Mouse (Mus musculus) hindbrain, embryonic 12.5 days (tissue): Measurements from ENCODE around the gene Ston1. TPM values are rescaled to one million over a fixed set of nuclear protein-coding genes. Genes with fewer than 3 reads are reported as not detected.

Source experiments
- ATAC-seq: fragments of 200-750 bp; cut with Nextera tagmentation; 2 replicates; pipeline ENCODE4 v1.8.0; 2017; ENCODE audit warnings: moderate TSS enrichment; ENCODE audit not compliant: low FRiP score
- H3K27ac ChIP-seq: fragments of 300-500 bp; sonication (generic); 2 replicates; pipeline ENCODE4 v1.5.1; 2016; ENCODE audit warnings: mild to moderate bottlenecking
- H3K27me3 ChIP-seq: fragments of 300-500 bp; sonication (generic); 2 replicates; pipeline ENCODE4 v1.6.1; 2016; ENCODE audit warnings: mild to moderate bottlenecking
- H3K36me3 ChIP-seq: fragments of 300-500 bp; sonication (generic); 2 replicates; pipeline ENCODE4 v1.6.1; 2016; ENCODE audit warnings: mild to moderate bottlenecking
- H3K4me1 ChIP-seq: fragments of 300-500 bp; sonication (generic); 2 replicates; pipeline ENCODE4 v1.6.1; 2016
- H3K4me2 ChIP-seq: fragments of 300-500 bp; sonication (generic); replicated peaks from 2 replicates; pipeline ENCODE4 v1.6.1; 2016; ENCODE audit warnings: mild to moderate bottlenecking
- H3K4me3 ChIP-seq: fragments of 300-500 bp; sonication (generic); 2 replicates; pipeline ENCODE4 v1.5.1; 2016; ENCODE audit warnings: mild to moderate bottlenecking
- H3K9ac ChIP-seq: fragments of 300-500 bp; sonication (generic); 2 replicates; pipeline ENCODE4 v1.6.1; 2016; ENCODE audit warnings: mild to moderate bottlenecking, moderate library complexity
- H3K9me3 ChIP-seq: fragments of 300-500 bp; sonication (generic); replicated peaks from 2 replicates; pipeline ENCODE4 v1.6.1; 2016; ENCODE audit warnings: mild to moderate bottlenecking
- WGBS: fragments of 180-500 bp; shearing (Covaris S2); methylation state at CpG from one replicate; pipeline ENCODE4 v1.1.7; 2016; 5-methylcytosine and 5-hydroxymethylcytosine counted together
- polyA plus RNA-seq: library from polyadenylated mRNA; unstranded; fragments of >200 nt; fragmentation: Nextera tagmentation; extraction: Ambion mirVana; gene quantifications from 2 replicates; pipeline ENCODE4 v1.2.1, GENCODE M21; 2016

Gene Ston1
- polyA plus RNA-seq, 1 experiment from 2014 or later = 3.4 TPM

DNA sequence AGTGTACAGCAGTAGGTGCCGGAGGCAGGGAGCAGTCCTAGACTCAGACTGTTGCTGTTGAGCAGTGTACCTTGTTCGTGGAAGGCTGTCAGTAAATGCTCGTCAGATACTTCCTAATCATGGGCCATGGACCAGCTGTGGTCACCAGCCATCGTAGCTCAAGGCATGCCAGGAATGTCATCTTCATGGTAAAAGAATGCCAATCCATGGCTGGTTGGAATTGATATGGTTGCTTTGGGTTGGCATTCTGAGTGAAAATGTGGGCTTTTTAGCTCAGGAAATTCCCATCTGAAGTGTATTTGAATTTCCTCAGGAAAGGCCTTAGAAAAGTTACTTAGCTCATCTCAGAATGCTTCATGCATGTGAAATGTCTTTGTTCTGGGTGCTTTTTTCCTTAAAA, 2.4 kb upstream of the Ston1 start:
- Histone ChIP-seq H3K4me2 (no peak overlapping the region), H3K4me3 (no peak overlapping the region), H3K9me3 (no peaks in the 10 kb centered on the region), H3K36me3 (no peaks in the 10 kb centered on the region), H3K27me3 (no peaks in the 10 kb centered on the region), H3K27ac (no peak overlapping the region), H3K4me1 (peaks cover 16% of the 10 kb centered on the region), H3K9ac (no peak overlapping the region)
- 86% methylated on average over 4 of the region's 4 CpGs for WGBS
- ATAC-seq = no peak

DNA sequence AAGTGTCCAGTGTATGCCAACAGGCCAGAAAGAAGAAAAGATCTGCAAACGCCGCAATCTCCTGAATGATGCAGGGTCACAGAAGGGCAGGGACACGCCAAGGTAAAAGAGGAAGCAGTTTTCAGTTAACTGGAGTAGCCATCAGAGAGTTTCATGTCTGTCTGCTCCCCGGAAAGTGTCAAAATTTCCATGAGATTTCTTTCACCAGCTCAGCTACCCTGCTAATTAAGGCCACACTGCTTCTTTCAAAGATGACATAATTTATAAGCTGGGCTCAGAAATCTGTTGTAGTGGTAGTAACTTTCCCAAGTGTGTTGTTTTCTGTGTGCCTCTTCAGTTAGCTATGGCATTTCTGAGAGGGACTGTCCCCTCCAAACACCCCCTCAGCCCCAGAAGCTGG, 1.4 kb upstream of the Ston1 start:
- peaks cover 16% of the 10 kb centered on the region for H3K4me1 ChIP-seq
- WGBS = 75% methylated on average over 4 of the region's 4 CpGs

DNA sequence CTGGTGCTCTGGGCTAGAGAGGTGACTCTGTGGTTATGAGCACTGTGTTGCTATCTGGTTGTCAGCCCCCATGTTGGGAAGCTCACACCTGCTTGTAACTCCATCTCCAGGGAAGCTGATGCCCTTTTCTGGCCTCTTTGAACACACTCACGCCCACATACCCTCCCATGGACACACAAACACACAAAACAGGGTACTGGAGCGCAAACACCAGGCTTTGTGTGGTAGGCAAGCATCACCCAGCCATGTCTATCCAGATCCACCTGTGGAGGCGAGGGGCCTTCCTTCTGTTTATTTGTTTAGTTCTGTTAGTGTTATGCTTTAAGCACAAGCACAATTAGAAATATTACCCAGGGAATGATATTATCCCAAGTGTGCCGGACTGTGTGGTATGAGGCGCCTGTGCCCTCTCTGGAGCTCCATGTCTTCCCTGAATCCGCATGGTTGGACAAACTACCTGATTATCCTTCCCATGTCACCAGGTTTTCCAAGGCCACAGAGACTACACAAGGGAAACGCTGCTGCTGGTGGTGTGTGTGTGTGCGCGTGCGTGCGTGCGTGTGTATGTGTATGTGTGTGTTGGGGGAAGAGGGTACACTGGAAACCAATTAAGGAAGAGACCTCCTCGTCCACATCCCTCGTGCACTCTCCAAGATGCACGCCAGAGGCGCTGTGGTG, 801 bp upstream of the Ston1 start:
- Histone ChIP-seq H3K9me3 (no peaks in the 10 kb centered on the region), H3K27me3 (no peaks in the 10 kb centered on the region), H3K4me1 (peaks cover 16% of the 10 kb centered on the region), H3K4me2 (peak overlapping the region; percentile 74), H3K36me3 (no peaks in the 10 kb centered on the region), H3K9ac (peak overlapping the region; percentile 62), H3K27ac (no peak overlapping the region; the same call in 1 of the 2 replicates), H3K4me3 (peak overlapping the region; percentile 49)
- ATAC-seq = peak; percentile 15; the same call in 1 of the 2 replicates
- 26% methylated on average over 16 of the region's 16 CpGs for WGBS

More for the DNA sequence above, 1.4 kb upstream of the Ston1 start:
- Histone ChIP-seq H3K27me3 (no peaks in the 10 kb centered on the region), H3K27ac (no peak overlapping the region), H3K4me3 (no peak overlapping the region), H3K36me3 (no peaks in the 10 kb centered on the region), H3K9ac (no peak overlapping the region), H3K9me3 (no peaks in the 10 kb centered on the region), H3K4me2 (no peak overlapping the region)
- no peak for ATAC-seq

DNA sequence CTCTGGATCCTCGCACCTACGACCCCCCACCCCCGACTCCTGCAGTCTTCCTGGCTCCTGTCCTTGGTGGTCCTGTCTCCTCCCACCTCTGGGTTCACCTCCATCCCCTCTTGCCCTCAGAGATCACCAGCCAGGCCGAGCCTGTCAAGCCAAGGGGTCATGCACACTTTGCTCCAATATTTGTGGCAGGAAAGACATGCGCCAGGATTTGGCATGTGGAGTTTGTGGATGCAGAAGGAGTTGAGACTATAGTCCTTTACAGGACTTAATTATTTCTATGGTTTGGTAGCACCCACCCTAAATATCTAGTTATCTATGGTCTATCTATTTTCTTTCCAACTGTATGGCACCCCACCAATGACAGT, 554 bp downstream of the Ston1 start:
- 6% methylated on average over 5 of the region's 5 CpGs for WGBS
- H3K4me1 ChIP-seq = peaks cover 16% of the 10 kb centered on the region
- peak overlapping the region; percentile 62 for H3K9ac ChIP-seq
- H3K27ac ChIP-seq = no peak overlapping the region
- peak overlapping the region; percentile 49 for H3K4me3 ChIP-seq
- no peak for ATAC-seq
- no peaks in the 10 kb centered on the region for H3K9me3 ChIP-seq
- no peaks in the 10 kb centered on the region for H3K27me3 ChIP-seq
- no peaks in the 10 kb centered on the region for H3K36me3 ChIP-seq
- H3K4me2 ChIP-seq = peak overlapping the region; percentile 74

DNA sequence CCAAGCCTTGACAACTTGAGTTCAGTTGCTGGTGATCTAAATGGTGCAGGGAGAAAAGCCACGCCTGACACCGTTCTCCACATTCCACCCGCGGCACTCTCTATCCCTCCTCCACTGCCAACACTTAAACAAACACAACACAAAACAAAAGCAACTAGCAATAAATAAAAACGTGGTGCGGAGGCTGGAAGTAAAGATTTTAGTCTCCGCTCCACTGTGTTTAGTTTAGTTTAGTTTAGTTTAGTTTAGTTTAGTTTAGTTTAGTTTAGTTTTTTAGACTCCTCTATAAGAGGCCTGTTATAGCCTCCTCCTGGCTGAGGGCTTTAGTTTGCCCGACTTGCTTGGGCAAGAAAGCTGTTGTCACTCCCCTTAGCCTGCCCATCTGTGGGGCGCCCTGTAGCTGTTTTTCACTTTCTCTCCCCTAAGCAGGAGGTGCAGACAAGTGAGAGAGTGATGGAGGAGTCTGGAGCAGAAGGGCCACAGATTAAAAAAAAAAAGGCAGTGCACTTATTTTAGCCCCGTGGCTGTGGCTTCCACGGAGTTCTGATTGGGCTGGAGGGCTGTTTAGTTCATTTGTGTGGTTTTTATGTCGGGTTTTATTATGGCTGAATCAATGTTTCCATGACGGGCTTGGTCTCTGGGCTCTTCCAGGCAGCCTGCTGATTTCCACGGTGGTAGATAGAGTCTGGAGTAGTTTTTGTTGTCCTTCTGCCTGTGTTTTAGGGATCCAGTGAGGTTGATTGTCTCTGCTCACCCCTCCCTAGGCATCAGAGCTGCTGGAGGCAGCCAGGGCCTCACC, 1.3 kb downstream of the Ston1 start:
- WGBS = 15% methylated on average over 14 of the region's 14 CpGs
- Histone ChIP-seq H3K9me3 (no peaks in the 10 kb centered on the region), H3K36me3 (no peaks in the 10 kb centered on the region), H3K27me3 (no peaks in the 10 kb centered on the region), H3K9ac (no peak overlapping the region), H3K27ac (no peak overlapping the region), H3K4me3 (0 out of 2 replicates have a peak overlapping the region, but pooled peaks have one; percentile 8), H3K4me2 (peak overlapping the region; percentile 74), H3K4me1 (peaks cover 16% of the 10 kb centered on the region)
- no peak for ATAC-seq

DNA sequence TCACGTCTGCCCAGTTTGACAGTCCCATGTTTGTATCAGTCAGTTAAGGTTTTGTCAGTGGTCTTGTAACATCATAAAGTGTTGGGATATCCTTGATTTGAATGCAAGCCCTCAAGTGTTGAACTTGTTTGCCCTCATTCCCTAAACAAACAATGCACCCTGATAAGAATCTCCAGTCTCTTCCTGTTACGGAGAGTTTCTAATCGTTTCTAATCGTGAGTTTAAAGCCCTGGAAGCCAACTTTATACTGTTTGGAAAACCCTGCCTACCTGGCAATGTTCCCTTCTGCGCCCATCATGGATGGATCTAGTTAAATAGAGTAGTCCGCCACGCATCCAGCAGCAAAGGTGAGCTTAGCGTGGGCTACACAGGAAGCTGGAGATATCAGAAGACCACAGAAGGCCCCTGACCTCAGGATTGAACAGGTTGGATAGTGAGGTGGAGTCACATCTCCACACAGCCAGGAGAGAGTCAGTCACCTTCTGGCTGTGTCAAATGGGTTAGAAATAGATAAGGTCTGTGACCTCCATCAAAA, 3.1 kb downstream of the Ston1 start:
- Histone ChIP-seq H3K27me3 (no peaks in the 10 kb centered on the region), H3K4me3 (no peak overlapping the region), H3K36me3 (no peaks in the 10 kb centered on the region), H3K27ac (no peak overlapping the region), H3K4me2 (no peak overlapping the region), H3K9ac (no peak overlapping the region), H3K4me1 (peaks cover 16% of the 10 kb centered on the region), H3K9me3 (no peaks in the 10 kb centered on the region)
- no peak for ATAC-seq
- WGBS = 90% methylated on average over 8 of the region's 8 CpGs

DNA sequence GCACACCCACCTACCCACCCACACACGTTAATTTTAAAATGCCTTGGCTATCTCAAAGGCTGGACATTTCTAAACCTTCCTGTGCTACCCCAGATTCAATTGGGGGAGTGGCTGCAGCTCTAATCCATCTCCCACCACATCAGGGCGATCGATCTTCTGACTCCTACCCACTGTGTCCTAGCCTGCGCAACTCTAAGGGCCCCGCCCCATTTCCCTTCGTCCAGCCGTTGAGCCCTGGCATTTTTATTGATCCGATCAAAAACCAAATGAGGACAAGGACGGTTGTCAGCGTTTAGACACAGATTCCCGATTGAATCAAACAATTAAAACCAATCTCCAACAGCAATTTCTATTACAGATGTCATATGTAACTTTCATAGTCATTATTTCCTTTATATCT, 6.5 kb downstream of the Ston1 start:
- WGBS = 85% methylated on average over 11 of the region's 11 CpGs
- Histone ChIP-seq H3K4me2 (no peak overlapping the region), H3K36me3 (no peaks in the 10 kb centered on the region), H3K4me1 (peaks cover 7% of the 10 kb centered on the region), H3K4me3 (no peak overlapping the region), H3K27ac (no peak overlapping the region), H3K9me3 (no peaks in the 10 kb centered on the region), H3K27me3 (no peaks in the 10 kb centered on the region), H3K9ac (no peak overlapping the region)
- ATAC-seq = no peak

DNA sequence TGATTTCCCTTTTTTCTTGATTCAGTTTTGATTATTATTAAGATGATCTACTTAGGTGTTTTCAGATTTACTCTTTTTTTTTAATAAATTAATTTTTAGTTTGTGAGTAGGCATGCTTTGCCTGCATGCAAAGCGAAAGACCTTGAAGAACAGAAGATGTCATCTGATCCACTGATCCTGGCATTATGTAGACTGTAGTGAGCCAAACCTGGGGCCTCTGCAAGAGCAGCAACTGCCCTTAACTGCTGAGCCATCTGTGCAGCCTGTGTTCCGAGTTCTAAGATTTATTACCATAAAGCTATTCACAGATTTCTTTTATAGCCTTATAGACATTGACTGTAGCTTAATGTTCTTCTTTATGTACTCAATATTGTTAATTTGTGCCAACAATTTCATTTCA, 8.6 kb downstream of the Ston1 start:
- H3K4me1 ChIP-seq = no peaks in the 10 kb centered on the region
- H3K27ac ChIP-seq = no peak overlapping the region
- no peak overlapping the region for H3K4me3 ChIP-seq
- H3K9ac ChIP-seq = no peak overlapping the region
- no peak overlapping the region for H3K4me2 ChIP-seq
- WGBS = 85% methylated on average over 2 of the region's 2 CpGs
- H3K27me3 ChIP-seq = no peaks in the 10 kb centered on the region
- ATAC-seq = no peak
- H3K9me3 ChIP-seq = no peaks in the 10 kb centered on the region
- no peaks in the 10 kb centered on the region for H3K36me3 ChIP-seq

DNA sequence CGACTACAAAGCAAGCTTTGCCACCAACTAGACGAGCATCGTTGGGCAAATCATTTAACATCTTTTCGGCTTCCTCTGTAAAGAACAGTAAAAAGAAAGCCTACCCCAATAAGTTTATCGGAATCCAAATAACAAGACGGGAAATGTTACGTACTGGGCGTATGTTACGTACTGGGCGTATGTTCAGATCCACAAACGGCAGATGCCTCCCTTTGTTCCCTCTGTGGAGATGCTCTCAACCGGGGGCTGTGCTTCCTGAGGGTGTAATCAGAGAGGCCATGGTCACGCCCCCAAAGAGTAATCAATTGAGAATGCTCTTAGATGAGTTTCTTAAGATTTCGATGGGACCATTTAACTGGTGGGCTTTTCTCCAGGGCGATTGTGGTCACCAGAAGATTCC, 11.9 kb downstream of the Ston1 start:
- H3K4me2 ChIP-seq = no peak overlapping the region
- H3K36me3 ChIP-seq = no peaks in the 10 kb centered on the region
- no peak overlapping the region for H3K27ac ChIP-seq
- no peaks in the 10 kb centered on the region for H3K4me1 ChIP-seq
- H3K9me3 ChIP-seq = no peaks in the 10 kb centered on the region
- WGBS = 82% methylated on average over 15 of the region's 15 CpGs
- H3K4me3 ChIP-seq = no peak overlapping the region
- H3K27me3 ChIP-seq = no peaks in the 10 kb centered on the region
- H3K9ac ChIP-seq = no peak overlapping the region
- no peak for ATAC-seq

DNA sequence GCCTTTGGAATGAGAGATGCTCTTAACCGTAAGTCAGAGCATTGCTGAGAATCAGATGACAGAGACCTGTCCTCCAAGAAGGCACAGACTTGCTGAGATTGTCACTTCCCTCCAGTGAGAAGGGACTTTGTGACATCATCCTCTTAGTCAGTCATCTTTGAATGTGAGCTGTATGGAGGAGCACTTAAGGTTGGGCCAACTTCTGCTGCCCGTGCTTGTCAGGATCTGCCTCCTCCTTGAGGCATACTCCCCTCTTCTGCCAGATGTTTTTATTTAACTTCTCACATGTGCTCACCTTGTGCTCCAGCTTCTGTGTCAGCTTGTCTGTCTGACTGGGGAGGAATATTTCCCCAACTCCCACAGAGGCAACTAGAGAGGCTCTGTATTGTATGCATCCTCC, 13.6 kb downstream of the Ston1 start:
- H3K27ac ChIP-seq = no peak overlapping the region
- no peak overlapping the region for H3K4me2 ChIP-seq
- no peak overlapping the region for H3K4me3 ChIP-seq
- ATAC-seq = no peak
- H3K4me1 ChIP-seq = no peaks in the 10 kb centered on the region
- H3K9me3 ChIP-seq = no peaks in the 10 kb centered on the region
- no peaks in the 10 kb centered on the region for H3K36me3 ChIP-seq
- H3K9ac ChIP-seq = no peak overlapping the region
- no peaks in the 10 kb centered on the region for H3K27me3 ChIP-seq
- 64% methylated on average over 2 of the region's 2 CpGs for WGBS

DNA sequence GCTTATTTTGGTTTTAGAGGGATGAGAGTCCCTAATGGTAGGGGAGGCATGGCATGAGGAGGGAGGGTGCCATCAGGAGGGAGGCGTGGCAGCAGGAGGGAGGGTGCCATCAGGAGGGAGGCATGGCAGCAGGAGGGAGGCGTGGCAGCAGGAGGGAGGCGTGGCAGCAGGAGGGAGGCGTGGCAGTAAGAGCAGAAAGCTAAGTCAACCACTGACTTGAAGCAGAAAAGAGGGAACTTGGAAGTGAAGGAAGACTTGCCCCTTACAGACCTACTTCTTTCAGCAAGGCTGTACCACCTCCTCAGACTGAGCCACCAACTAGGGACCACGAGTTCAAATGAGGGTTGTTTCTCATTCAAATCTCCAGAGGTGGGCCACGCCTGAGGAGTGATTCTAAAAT, 15.7 kb downstream of the Ston1 start:
- WGBS = 55% methylated on average over 6 of the region's 6 CpGs
- no peak for ATAC-seq
- Histone ChIP-seq H3K9ac (no peak overlapping the region), H3K36me3 (no peaks in the 10 kb centered on the region), H3K4me2 (no peak overlapping the region), H3K9me3 (no peaks in the 10 kb centered on the region), H3K27me3 (no peaks in the 10 kb centered on the region), H3K27ac (no peak overlapping the region), H3K4me1 (no peaks in the 10 kb centered on the region), H3K4me3 (no peak overlapping the region)

DNA sequence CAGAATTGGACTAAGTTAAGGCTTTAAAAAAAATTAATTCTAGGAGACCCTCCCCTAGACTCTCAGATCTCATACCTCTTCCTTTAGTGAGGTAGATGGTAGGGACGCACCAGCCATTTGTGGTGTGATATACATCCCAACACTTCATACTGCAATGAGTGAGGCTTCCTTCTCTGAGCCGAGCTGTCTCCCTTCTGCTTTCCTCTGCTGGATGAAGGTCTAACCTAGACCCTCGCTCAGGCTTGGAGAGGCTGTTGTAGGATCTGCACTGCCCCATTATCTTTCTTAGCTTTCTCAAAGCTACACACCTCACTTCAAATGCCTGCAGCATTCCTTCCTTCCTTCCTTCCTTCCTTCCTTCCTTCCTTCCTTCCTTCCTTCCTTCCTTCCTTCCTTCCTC, 16.2 kb downstream of the Ston1 start:
- no peaks in the 10 kb centered on the region for H3K4me1 ChIP-seq
- H3K9me3 ChIP-seq = no peaks in the 10 kb centered on the region
- H3K4me3 ChIP-seq = no peak overlapping the region
- WGBS = 94% methylated on average over 3 of the region's 3 CpGs
- ATAC-seq = no peak
- no peak overlapping the region for H3K9ac ChIP-seq
- no peaks in the 10 kb centered on the region for H3K36me3 ChIP-seq
- H3K27ac ChIP-seq = no peak overlapping the region
- H3K27me3 ChIP-seq = no peaks in the 10 kb centered on the region
- no peak overlapping the region for H3K4me2 ChIP-seq

DNA sequence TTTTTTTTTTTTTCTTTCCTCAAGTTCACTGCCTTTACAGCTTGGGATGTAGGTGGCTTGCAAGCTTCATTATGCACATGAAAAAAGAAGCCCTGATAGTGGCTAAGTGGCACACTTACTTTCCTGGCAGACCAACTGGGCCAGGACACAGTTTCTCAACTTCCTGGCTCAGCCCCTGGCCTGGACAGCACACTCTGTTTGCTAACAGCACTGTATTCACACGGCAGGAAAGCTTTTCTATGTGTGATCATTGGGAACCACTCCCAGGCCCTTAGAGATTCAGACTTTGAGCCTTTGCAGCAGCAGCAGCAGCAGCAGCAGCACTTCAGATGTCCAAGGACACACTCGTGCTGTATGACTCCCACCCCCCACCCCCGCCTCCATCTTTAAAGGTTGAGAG, 16.8 kb downstream of the Ston1 start:
- 70% methylated on average over 3 of the region's 3 CpGs for WGBS
- no peak for ATAC-seq
- Histone ChIP-seq H3K9ac (no peak overlapping the region), H3K4me2 (no peak overlapping the region), H3K9me3 (no peaks in the 10 kb centered on the region), H3K36me3 (no peaks in the 10 kb centered on the region), H3K27me3 (no peaks in the 10 kb centered on the region), H3K4me3 (no peak overlapping the region), H3K27ac (no peak overlapping the region), H3K4me1 (no peaks in the 10 kb centered on the region)
